Mouse (Mus musculus) forebrain, embryonic 11.5 days (tissue): Measurements from ENCODE around the gene B3gnt8. TPM values are rescaled to one million over a fixed set of nuclear protein-coding genes. Genes with fewer than 3 reads are reported as not detected.

Experiments used
- ATAC-seq: fragments of 200-750 bp; cut with Nextera tagmentation; replicated peaks from 2 replicates; pipeline ENCODE4 v1.8.0; 2017; ENCODE audit warnings: moderate TSS enrichment; ENCODE audit not compliant: low FRiP score
- DNase-seq: peaks from one replicate; pipeline ENCODE4 v3.0.0-alpha.2; 2017; ENCODE audit warnings: low spot score
- H3K27ac ChIP-seq: fragments of 300-500 bp; sonication (generic); 2 replicates; pipeline ENCODE4 v1.5.1; 2014; ENCODE audit warnings: low read depth, low read length
- H3K27me3 ChIP-seq: fragments of 300-500 bp; sonication (generic); 2 replicates; pipeline ENCODE4 v1.6.1; 2014; ENCODE audit warnings: mild to moderate bottlenecking, low read length, mixed read lengths; ENCODE audit not compliant: control insufficient read depth, insufficient read depth
- H3K36me3 ChIP-seq: fragments of 300-500 bp; sonication (generic); 2 replicates; pipeline ENCODE4 v1.6.1; 2014; ENCODE audit warnings: mild to moderate bottlenecking, low read length, moderate library complexity, mixed read lengths; ENCODE audit not compliant: control insufficient read depth, insufficient read depth
- H3K4me1 ChIP-seq: fragments of 300-500 bp; sonication (generic); replicated peaks from 2 replicates; pipeline ENCODE4 v1.6.1; 2014; ENCODE audit warnings: low read length, mixed read lengths; ENCODE audit not compliant: control insufficient read depth, insufficient read depth
- H3K4me2 ChIP-seq: fragments of 300-500 bp; sonication (generic); 2 replicates; pipeline ENCODE4 v1.6.1; 2014; ENCODE audit warnings: low read depth, mild to moderate bottlenecking, low read length, moderate library complexity, mixed read lengths; ENCODE audit not compliant: severe bottlenecking
- H3K4me3 ChIP-seq: fragments of 300-500 bp; sonication (generic); 2 replicates; pipeline ENCODE4 v1.5.1; 2014; ENCODE audit warnings: low read depth, low read length
- H3K9ac ChIP-seq: fragments of 300-500 bp; sonication (generic); 2 replicates; pipeline ENCODE4 v1.6.1; 2014; ENCODE audit warnings: low read length
- H3K9me3 ChIP-seq: fragments of 300-500 bp; sonication (generic); 2 replicates; pipeline ENCODE4 v1.6.1; 2016; ENCODE audit warnings: low read length, mixed read lengths; ENCODE audit not compliant: control insufficient read depth
- WGBS: fragments of 180-500 bp; shearing (Covaris S2); extraction: QIAGEN DNeasy Blood & Tissue Kit; methylation state at CpG from one replicate; pipeline ENCODE4 v1.1.7; 2014; 5-methylcytosine and 5-hydroxymethylcytosine counted together
- polyA plus RNA-seq: library from polyadenylated mRNA; unstranded; fragments of >200 nt; fragmentation: Nextera tagmentation; extraction: Ambion mirVana; gene quantifications from 2 replicates; pipeline ENCODE4 v1.2.1, GENCODE M21; 2014

Gene B3gnt8
- polyA plus RNA-seq, 1 experiment from 2014 or later = 0.99 TPM

DNA sequence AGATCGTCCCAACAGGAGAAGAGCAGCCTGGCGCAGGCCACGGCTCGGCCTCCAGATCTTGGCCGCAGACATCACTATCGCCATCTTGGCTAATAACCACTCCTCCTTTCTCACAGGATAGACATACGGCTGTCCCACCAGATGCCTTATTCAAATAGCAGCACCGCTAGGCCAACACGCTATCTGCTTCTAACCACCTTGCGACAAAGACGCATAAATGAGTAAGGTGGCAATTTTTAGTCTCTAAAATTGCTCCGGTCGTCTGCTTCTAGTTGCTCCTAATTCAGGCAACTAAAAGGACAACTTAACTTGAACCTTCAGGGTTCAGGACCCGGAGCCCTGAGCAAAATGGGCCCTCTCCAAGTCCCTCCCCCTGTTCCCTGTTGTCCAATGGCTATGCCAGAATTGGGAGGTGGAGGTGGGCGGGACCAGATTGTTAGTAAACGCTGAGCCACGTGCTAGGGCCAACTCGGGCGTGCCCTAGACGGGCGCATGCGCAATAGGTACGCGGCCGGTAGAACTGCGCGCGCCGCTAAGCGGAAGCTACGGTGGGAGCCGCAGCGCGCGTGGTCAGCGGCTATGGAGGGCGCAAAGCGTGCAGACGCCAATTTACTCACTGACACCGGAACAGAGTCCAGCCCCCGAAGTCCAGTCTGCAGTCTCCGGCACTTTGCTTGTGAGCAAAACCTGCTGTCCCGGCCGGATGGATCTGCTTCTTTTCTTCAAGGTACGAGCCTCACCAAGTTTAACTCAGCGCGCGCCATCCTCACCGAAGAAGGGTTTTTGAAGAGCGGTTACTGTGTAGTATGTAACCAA, 32.4 kb downstream of the B3gnt8 start, which contains the start of the genes Bckdha and Exosc5:
Gene Bckdha (minus strand): TSS at position 325 of the 816 bp plus-strand sequence.
Gene Exosc5 (plus strand): TSS at position 508 of the 816 bp plus-strand sequence.
- under 1% methylated on average over 50 of the region's 50 CpGs for WGBS
- 0 out of 2 replicates have a peak within 1 kb of the TSS, but pooled peaks have one; percentile 41 for H3K27ac ChIP-seq
- H3K4me3 ChIP-seq = peak within 1 kb of the TSS; percentile 67

DNA sequence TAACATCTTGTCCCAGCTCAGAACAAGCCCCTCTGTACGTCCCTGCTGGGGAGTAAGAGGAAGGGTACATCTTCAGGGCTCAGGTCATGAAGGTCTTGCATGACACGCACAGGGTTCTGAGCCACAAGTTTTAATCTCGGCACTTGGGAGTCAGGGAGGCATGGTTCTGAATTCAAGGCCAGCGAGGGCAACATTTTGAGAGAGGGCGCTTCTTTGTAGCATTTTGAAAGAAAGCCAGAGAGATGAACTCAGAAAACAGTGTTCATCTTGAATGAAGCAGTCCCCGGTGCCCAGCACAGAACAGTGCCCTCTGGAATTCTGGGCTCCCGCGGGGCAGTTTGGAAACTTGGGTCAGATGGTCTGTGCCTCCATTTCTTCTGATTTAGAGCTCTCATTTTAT, 39.9 kb downstream of the B3gnt8 start:
- Histone ChIP-seq H3K4me2 (no peak overlapping the region), H3K4me1 (no peaks in the 10 kb centered on the region), H3K4me3 (no peak overlapping the region), H3K27me3 (no peaks in the 10 kb centered on the region), H3K9me3 (no peaks in the 10 kb centered on the region), H3K9ac (no peak overlapping the region), H3K27ac (no peak overlapping the region), H3K36me3 (no peaks in the 10 kb centered on the region; the same call in 1 of the 2 replicates)
- ATAC-seq (no peak), DNase-seq (no peak)
- 95% methylated on average over 8 of the region's 8 CpGs for WGBS

More for the DNA sequence above, 32.4 kb downstream of the B3gnt8 start, which contains the start of the genes Bckdha and Exosc5:
- Histone ChIP-seq H3K4me2 (peak within 1 kb of the TSS; percentile 79), H3K36me3 (no peaks in the 10 kb centered on the region), H3K9me3 (no peaks in the 10 kb centered on the region), H3K27me3 (no peaks in the 10 kb centered on the region), H3K4me1 (no peaks in the 10 kb centered on the region), H3K9ac (peak within 1 kb of the TSS; percentile 66)
- DNase-seq = peak; percentile 98
- ATAC-seq = peak; percentile 99

DNA sequence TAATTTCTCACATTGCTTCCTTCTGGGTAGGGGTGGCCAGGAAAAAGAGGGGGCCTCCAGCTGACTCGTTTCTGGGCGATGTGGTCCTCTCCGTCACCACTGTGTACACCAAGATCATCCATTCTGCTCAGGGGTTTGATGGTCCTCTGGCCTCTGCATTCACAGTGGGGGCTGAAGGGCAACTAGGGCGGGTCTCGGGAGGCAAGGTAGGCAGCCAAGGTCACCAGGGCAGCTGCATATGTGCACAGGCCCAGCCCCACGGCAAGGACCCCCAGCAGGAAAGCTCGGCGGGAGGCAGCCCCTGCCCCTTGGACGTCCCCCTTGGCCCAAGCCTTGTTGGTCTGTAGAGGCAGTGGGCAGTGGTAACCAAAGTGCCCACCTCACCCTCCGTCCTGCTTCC, 42.7 kb downstream of the B3gnt8 start:
- Histone ChIP-seq H3K4me2 (no peak overlapping the region), H3K36me3 (no peaks in the 10 kb centered on the region; the same call in 1 of the 2 replicates), H3K4me1 (no peaks in the 10 kb centered on the region), H3K9ac (no peak overlapping the region), H3K27me3 (peaks cover 3% of the 10 kb centered on the region), H3K9me3 (no peaks in the 10 kb centered on the region), H3K27ac (no peak overlapping the region), H3K4me3 (no peak overlapping the region)
- DNase-seq (no peak), ATAC-seq (no peak)
- 92% methylated on average over 10 of the region's 10 CpGs for WGBS

DNA sequence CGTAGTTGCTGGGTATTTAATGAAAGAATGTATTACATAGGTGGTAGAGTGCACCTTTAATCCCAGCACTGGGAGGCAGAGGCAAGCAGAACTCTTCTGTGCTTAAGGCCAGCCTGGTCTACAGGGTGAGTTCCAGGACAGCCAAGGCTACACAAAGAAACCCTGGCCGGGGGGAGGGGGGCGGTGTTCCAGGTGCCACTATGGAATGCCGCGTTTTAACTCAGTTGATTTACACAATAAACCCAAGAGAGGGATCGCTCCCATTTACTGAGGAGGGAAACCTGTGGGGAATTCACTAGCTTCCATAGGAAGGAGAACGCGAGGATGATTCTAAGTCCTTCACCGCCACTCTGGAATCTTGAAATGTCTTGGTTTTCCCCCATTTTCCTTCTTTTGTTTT, 43.2 kb downstream of the B3gnt8 start:
- H3K9ac ChIP-seq = no peak overlapping the region
- no peaks in the 10 kb centered on the region for H3K4me1 ChIP-seq
- no peak overlapping the region for H3K27ac ChIP-seq
- H3K4me3 ChIP-seq = no peak overlapping the region
- peaks cover 7% of the 10 kb centered on the region for H3K27me3 ChIP-seq
- no peaks in the 10 kb centered on the region for H3K9me3 ChIP-seq
- DNase-seq (no peak), ATAC-seq (no peak)
- 83% methylated on average over 9 of the region's 9 CpGs for WGBS
- H3K36me3 ChIP-seq = no peaks in the 10 kb centered on the region; the same call in 1 of the 2 replicates
- no peak overlapping the region for H3K4me2 ChIP-seq

DNA sequence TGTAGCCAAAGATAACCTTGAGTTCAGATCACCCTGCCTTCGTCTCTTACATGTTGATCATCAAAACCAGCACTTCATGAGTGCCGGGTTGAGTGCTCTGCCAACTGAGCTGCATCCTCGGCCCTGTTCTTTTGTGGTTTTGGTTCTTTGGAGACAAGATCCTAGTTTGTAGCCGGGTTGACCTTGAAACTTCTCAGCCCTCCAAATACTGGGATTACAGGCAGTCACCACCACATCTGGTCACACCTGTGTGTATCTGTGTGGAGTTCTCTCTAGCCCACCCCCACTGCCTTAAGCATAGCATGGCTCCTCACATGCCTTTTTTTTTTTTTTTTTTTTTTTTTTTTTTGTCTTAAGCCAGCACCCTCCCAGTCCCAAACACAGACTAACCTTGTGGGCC, 43.6 kb downstream of the B3gnt8 start:
- 88% methylated on average over 4 of the region's 4 CpGs for WGBS
- no peak for ATAC-seq

DNA sequence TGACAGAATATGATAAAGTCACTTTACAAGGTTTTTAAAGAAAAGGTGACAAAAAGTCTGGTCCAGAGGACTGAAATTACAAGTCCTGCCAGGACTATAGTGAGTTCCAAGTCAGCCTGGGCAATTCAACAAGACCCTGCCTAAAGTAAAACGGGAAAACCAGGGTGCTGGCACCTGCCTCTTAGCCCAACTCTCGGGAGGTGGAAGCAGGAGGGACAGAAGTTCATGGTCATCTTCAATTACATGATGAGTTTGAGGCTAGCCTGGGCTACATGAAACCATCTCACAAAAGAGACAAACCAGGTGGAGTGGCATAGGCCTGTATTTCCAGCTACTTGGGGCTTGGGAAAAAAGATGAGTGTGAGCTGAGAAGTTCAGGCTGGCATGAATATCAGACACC, 45.2 kb downstream of the B3gnt8 start:
- 0 out of 2 replicates have a peak, but pooled peaks cover 2% of the 10 kb centered on the region for H3K4me1 ChIP-seq
- DNase-seq = no peak

More for the DNA sequence above, 43.6 kb downstream of the B3gnt8 start:
- Histone ChIP-seq H3K27me3 (peaks cover 11% of the 10 kb centered on the region), H3K9me3 (no peaks in the 10 kb centered on the region), H3K9ac (no peak overlapping the region), H3K4me1 (0 out of 2 replicates have a peak, but pooled peaks cover 2% of the 10 kb centered on the region), H3K27ac (no peak overlapping the region), H3K36me3 (no peaks in the 10 kb centered on the region; the same call in 1 of the 2 replicates), H3K4me2 (no peak overlapping the region), H3K4me3 (no peak overlapping the region)
- no peak for DNase-seq

DNA sequence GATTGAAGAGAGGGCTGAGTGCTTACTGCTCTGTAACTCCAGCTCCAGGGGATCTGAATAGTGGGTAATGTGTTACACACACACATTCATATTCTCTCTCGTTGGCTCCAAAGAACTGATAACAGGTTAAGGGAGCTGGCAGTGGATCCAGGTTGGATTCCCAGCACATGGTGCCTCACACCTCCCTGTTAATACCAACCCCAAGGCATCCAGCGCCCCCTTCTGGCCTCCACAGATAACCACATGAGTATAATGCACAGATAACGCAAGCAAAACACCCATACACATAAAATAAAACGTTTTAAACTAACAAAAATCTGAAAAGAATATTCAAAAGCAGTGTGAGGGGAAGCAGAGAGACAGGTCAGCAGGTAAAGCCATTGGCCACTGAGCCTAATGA, 46.0 kb downstream of the B3gnt8 start:
- H3K9ac ChIP-seq = no peak overlapping the region
- 55% methylated on average over 4 of the region's 4 CpGs for WGBS
- peaks cover 15% of the 10 kb centered on the region for H3K27me3 ChIP-seq
- ATAC-seq (no peak), DNase-seq (no peak)
- no peak overlapping the region for H3K4me3 ChIP-seq
- H3K27ac ChIP-seq = no peak overlapping the region
- 0 out of 2 replicates have a peak, but pooled peaks cover 2% of the 10 kb centered on the region for H3K4me1 ChIP-seq
- H3K4me2 ChIP-seq = no peak overlapping the region
- no peaks in the 10 kb centered on the region; the same call in 1 of the 2 replicates for H3K36me3 ChIP-seq
- H3K9me3 ChIP-seq = no peaks in the 10 kb centered on the region

More for the DNA sequence above, 45.2 kb downstream of the B3gnt8 start:
- WGBS = 87% methylated on average over 2 of the region's 2 CpGs
- no peak overlapping the region for H3K9ac ChIP-seq
- H3K9me3 ChIP-seq = no peaks in the 10 kb centered on the region
- H3K4me3 ChIP-seq = no peak overlapping the region
- H3K27me3 ChIP-seq = peaks cover 15% of the 10 kb centered on the region
- no peak overlapping the region for H3K27ac ChIP-seq
- no peak for ATAC-seq
- no peaks in the 10 kb centered on the region; the same call in 1 of the 2 replicates for H3K36me3 ChIP-seq
- H3K4me2 ChIP-seq = no peak overlapping the region

DNA sequence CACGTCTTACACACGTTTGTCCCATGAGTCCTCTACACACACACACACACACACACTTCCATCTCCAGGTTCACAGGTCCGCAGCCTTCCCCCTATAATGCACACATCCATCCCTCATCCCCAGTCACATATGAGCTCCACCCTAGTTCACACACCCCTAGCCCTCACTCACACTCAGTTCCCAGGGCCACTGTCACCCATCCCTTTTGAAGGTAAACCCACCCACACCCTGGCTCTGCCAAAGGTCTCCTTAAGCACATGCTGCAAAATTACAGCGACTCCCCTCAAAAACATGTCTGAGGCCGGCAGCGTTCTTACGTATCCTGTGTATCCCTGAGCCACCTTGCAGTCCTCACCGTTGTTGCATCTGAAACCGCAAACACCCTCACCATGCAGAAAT, 47.8 kb downstream of the B3gnt8 start:
- DNase-seq = no peak
- ATAC-seq = no peak
- H3K9ac ChIP-seq = no peak overlapping the region
- H3K27me3 ChIP-seq = peaks cover 15% of the 10 kb centered on the region
- no peaks in the 10 kb centered on the region for H3K36me3 ChIP-seq
- H3K9me3 ChIP-seq = no peaks in the 10 kb centered on the region
- 29% methylated on average over 9 of the region's 9 CpGs for WGBS
- H3K4me3 ChIP-seq = no peak overlapping the region
- 0 out of 2 replicates have a peak, but pooled peaks cover 2% of the 10 kb centered on the region for H3K4me1 ChIP-seq
- no peak overlapping the region for H3K4me2 ChIP-seq
- no peak overlapping the region for H3K27ac ChIP-seq
